Mouse (Mus musculus): ENCODE measurements around the gene Trp53i13. TPM values are rescaled to one million over a fixed set of nuclear protein-coding genes. Genes with fewer than 3 reads are reported as not detected.

Gene Trp53i13
- polyA plus RNA-seq, 1 experiment from 2014 or later, result 10.6 TPM

DNA sequence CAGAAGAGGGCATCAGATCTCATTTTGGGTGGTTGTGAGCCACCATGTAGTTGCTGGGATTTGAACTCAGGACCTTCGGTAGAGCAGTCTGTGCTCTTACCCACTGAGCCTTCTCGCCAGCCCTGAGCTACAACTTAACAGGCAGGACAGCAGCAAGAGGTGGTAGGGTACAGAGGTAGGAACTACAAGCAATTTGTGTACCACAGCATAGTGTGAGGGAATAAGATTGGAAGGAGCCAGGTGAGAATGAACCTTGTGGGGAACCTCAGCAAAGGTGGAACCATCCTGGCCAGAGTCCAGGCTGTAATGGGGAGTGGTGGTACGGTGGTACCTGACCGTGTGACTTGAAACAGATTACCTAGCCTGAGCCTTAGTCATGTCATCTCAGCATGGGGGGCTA, 13.8 kb downstream of the Trp53i13 start:
- Histone ChIP-seq H3K9me3 (ENCODE audit: control insufficient read depth, low read length) (no peaks in the 10 kb centered on the region), H3K27ac (ENCODE audit: low read depth, low read length) (no peak overlapping the region), H3K4me2 (ENCODE audit: low read depth, low read length) (no peak overlapping the region), H3K9ac (replicated peaks; ENCODE audit: low read depth, low read length) (no peak overlapping the region), H3K4me3 (ENCODE audit: low read depth, low read length) (no peak overlapping the region), H3K36me3 (ENCODE audit: control insufficient read depth, insufficient read depth, low read length) (peaks cover 56% of the 10 kb centered on the region), H3K27me3 (ENCODE audit: control insufficient read depth, insufficient read depth, low read length) (no peaks in the 10 kb centered on the region), H3K4me1 (ENCODE audit: control insufficient read depth, insufficient read depth, low read length) (peaks cover 11% of the 10 kb centered on the region; the same call in 1 of the 2 replicates)
- ATAC-seq (ENCODE audit: low read depth), result no peak
- whole genome bisulfite sequencing, result 97% methylated on average over 4 of the region's 4 CpGs

DNA sequence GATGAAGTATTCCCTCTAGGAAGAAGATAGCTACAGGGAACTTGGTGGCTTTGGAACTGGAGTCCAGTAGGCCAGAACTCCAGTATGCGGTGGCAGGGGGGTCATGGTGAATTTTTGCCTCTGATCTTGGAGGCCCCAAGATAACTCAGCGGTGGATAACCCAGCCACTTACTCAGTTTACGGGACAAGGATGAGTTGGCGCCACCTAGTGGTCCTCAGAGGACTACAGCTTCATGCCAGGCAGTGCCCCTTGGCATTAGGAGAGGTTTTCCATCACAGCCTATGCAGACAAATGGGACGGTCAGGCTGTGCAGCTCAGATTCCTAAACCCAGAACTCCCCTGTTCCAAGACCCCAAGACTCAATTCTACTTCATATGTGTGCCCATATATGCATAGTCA, 14.4 kb downstream of the Trp53i13 start:
- H3K4me3 ChIP-seq (ENCODE audit: low read depth, low read length), result no peak overlapping the region
- H3K4me1 ChIP-seq (ENCODE audit: control insufficient read depth, insufficient read depth, low read length), result peaks cover 11% of the 10 kb centered on the region; the same call in 1 of the 2 replicates
- peaks cover 50% of the 10 kb centered on the region for H3K36me3 ChIP-seq (ENCODE audit: control insufficient read depth, insufficient read depth, low read length)
- no peak overlapping the region for H3K9ac ChIP-seq (replicated peaks; ENCODE audit: low read depth, low read length)
- H3K27ac ChIP-seq (ENCODE audit: low read depth, low read length), result no peak overlapping the region
- no peak overlapping the region for H3K4me2 ChIP-seq (ENCODE audit: low read depth, low read length)
- no peaks in the 10 kb centered on the region for H3K27me3 ChIP-seq (ENCODE audit: control insufficient read depth, insufficient read depth, low read length)
- H3K9me3 ChIP-seq (ENCODE audit: control insufficient read depth, low read length), result no peaks in the 10 kb centered on the region
- no peak for ATAC-seq (ENCODE audit: low read depth)
- WGBS, result 23% methylated on average over 5 of the region's 5 CpGs

DNA sequence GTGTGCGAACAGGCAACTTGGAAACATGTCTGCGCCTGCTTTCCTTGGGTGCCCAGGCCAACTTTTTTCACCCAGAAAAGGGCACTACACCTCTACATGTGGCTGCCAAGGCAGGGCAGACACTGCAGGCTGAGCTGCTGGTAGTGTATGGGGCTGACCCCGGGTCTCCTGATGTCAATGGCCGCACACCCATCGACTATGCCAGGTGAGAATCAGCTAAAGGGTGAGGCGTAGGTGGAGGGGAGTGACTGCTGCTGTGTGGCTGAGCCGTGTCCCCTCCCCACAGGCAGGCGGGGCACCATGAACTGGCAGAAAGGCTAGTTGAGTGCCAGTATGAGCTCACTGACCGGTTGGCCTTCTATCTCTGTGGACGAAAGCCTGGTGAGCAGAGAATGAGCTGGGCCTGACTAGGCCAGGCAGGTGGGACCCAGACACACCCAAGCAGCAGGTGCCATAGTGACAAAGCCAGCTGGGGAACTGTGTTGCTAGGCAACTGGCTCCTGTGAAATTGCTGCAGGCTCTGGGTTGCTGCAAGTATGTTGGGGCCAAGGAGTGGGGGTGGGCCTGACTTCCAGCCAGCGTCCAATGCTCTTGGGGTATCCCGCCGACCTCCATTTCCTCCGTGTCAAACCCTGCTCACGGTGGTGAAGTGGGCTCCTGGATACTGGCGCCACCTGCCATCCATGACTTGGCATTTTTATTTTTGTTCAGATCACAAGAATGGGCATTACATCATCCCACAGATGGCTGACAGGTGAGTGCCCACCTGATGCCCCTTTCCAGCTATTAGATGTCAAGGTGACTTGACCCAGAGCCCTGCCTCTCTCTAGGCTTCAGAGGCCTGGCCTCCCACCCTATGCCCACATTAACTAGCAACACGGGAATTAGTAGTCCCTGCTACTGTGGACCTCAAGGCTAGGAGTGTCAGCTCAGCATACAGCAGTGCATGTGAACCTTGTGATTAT, 15.1 kb downstream of the Trp53i13 start:
- 0 out of 2 replicates have a peak overlapping the region, but pooled peaks have one; percentile 2 for H3K9ac ChIP-seq (replicated peaks; ENCODE audit: low read depth, low read length)
- 71% methylated on average over 17 of the region's 17 CpGs for WGBS
- ATAC-seq (ENCODE audit: low read depth), result no peak
- no peaks in the 10 kb centered on the region for H3K27me3 ChIP-seq (ENCODE audit: control insufficient read depth, insufficient read depth, low read length)
- H3K4me2 ChIP-seq (ENCODE audit: low read depth, low read length), result no peak overlapping the region
- peaks cover 43% of the 10 kb centered on the region for H3K36me3 ChIP-seq (ENCODE audit: control insufficient read depth, insufficient read depth, low read length)
- H3K4me1 ChIP-seq (ENCODE audit: control insufficient read depth, insufficient read depth, low read length), result peaks cover 14% of the 10 kb centered on the region
- H3K9me3 ChIP-seq (ENCODE audit: control insufficient read depth, low read length), result no peaks in the 10 kb centered on the region
- H3K4me3 ChIP-seq (ENCODE audit: low read depth, low read length), result no peak overlapping the region
- H3K27ac ChIP-seq (ENCODE audit: low read depth, low read length), result no peak overlapping the region

- H3K4me2 ChIP-seq (ENCODE audit: low read depth, low read length), result no peak overlapping the region
- no peak for ATAC-seq (ENCODE audit: low read depth)
- no peaks in the 10 kb centered on the region for H3K27me3 ChIP-seq (ENCODE audit: control insufficient read depth, insufficient read depth, low read length)
- WGBS, result 81% methylated on average over 7 of the region's 7 CpGs
- no peak overlapping the region for H3K27ac ChIP-seq (ENCODE audit: low read depth, low read length)
- H3K4me1 ChIP-seq (ENCODE audit: control insufficient read depth, insufficient read depth, low read length), result peaks cover 26% of the 10 kb centered on the region
- no peak overlapping the region for H3K9ac ChIP-seq (replicated peaks; ENCODE audit: low read depth, low read length)
- H3K36me3 ChIP-seq (ENCODE audit: control insufficient read depth, insufficient read depth, low read length), result peaks cover 30% of the 10 kb centered on the region
- H3K9me3 ChIP-seq (ENCODE audit: control insufficient read depth, low read length), result no peaks in the 10 kb centered on the region
- H3K4me3 ChIP-seq (ENCODE audit: low read depth, low read length), result no peak overlapping the region
Measured at GRCm38 (mm10) chr11:77499354-77499753, 16.4 kb downstream of the Trp53i13 start.

- peaks cover 23% of the 10 kb centered on the region for H3K36me3 ChIP-seq (ENCODE audit: control insufficient read depth, insufficient read depth, low read length)
- no peak overlapping the region for H3K27ac ChIP-seq (ENCODE audit: low read depth, low read length)
- WGBS, result 71% methylated on average over 12 of the region's 12 CpGs
- no peak overlapping the region for H3K9ac ChIP-seq (replicated peaks; ENCODE audit: low read depth, low read length)
- peaks cover 30% of the 10 kb centered on the region for H3K4me1 ChIP-seq (ENCODE audit: control insufficient read depth, insufficient read depth, low read length)
- no peaks in the 10 kb centered on the region for H3K9me3 ChIP-seq (ENCODE audit: control insufficient read depth, low read length)
- H3K4me3 ChIP-seq (ENCODE audit: low read depth, low read length), result no peak overlapping the region
- H3K27me3 ChIP-seq (ENCODE audit: control insufficient read depth, insufficient read depth, low read length), result no peaks in the 10 kb centered on the region
- H3K4me2 ChIP-seq (ENCODE audit: low read depth, low read length), result no peak overlapping the region
- ATAC-seq (ENCODE audit: low read depth), result no peak
Measured at GRCm38 (mm10) chr11:77498261-77499139, 17.3 kb downstream of the Trp53i13 start.

DNA sequence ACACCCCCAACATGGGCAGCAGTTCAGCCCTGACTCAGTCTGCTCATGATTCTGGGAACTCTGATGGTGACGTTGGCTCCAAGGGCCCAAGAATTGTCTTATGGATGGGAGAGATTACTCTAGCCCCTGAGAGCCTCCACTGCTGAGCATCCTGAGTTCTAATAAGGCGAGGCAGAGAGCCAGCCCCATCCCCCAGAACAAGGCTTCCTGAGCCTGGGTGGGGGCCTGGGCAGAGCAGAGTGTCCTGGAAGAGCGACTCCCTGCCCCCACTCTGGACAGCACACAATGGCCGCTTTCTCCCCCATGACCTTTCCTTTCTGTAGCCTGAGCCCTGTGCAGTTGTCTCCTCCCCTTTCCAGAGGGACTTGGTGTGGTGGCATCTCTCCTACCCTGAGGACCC, 17.9 kb downstream of the Trp53i13 start:
- peaks cover 30% of the 10 kb centered on the region for H3K4me1 ChIP-seq (ENCODE audit: control insufficient read depth, insufficient read depth, low read length)
- H3K27ac ChIP-seq (ENCODE audit: low read depth, low read length), result peak overlapping the region; percentile 40; the same call in 1 of the 2 replicates
- WGBS, result 29% methylated on average over 4 of the region's 4 CpGs
- no peaks in the 10 kb centered on the region for H3K9me3 ChIP-seq (ENCODE audit: control insufficient read depth, low read length)
- no peak overlapping the region for H3K4me3 ChIP-seq (ENCODE audit: low read depth, low read length)
- peaks cover 16% of the 10 kb centered on the region for H3K36me3 ChIP-seq (ENCODE audit: control insufficient read depth, insufficient read depth, low read length)
- no peaks in the 10 kb centered on the region for H3K27me3 ChIP-seq (ENCODE audit: control insufficient read depth, insufficient read depth, low read length)
- no peak overlapping the region for H3K9ac ChIP-seq (replicated peaks; ENCODE audit: low read depth, low read length)
- no peak for ATAC-seq (ENCODE audit: low read depth)
- no peak overlapping the region for H3K4me2 ChIP-seq (ENCODE audit: low read depth, low read length)

- Histone ChIP-seq H3K4me2 (ENCODE audit: low read depth, low read length) (no peak overlapping the region), H3K27me3 (ENCODE audit: control insufficient read depth, insufficient read depth, low read length) (no peaks in the 10 kb centered on the region), H3K27ac (ENCODE audit: low read depth, low read length) (peak overlapping the region; percentile 40; the same call in 1 of the 2 replicates), H3K9ac (replicated peaks; ENCODE audit: low read depth, low read length) (no peak overlapping the region), H3K9me3 (ENCODE audit: control insufficient read depth, low read length) (no peaks in the 10 kb centered on the region), H3K4me3 (ENCODE audit: low read depth, low read length) (no peak overlapping the region), H3K36me3 (ENCODE audit: control insufficient read depth, insufficient read depth, low read length) (peaks cover 12% of the 10 kb centered on the region), H3K4me1 (ENCODE audit: control insufficient read depth, insufficient read depth, low read length) (peaks cover 32% of the 10 kb centered on the region)
- ATAC-seq (ENCODE audit: low read depth), result no peak
- 16% methylated on average over 6 of the region's 6 CpGs for WGBS
Measured at GRCm38 (mm10) chr11:77497341-77497756, 18.4 kb downstream of the Trp53i13 start.

DNA sequence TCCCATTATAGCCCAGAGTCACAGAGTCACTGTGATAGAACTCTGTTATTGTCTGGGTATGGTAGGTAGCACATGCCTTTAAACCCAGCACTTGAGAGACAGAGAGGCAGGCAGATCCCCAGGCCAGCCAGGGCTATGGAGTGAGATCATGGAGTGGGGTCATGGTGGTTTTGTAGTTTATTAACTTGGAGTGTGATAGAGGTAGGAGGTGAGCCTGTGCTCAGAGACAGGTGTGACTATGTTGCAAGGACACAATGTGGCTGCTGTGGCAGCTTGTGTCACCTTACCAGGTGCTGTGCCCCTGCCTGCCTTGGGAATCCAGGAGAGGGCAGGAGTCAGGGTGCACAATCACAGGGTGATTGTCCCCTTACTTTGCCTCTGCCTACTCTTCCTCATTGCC, 20.3 kb downstream of the Trp53i13 start:
- no peak overlapping the region for H3K4me2 ChIP-seq (ENCODE audit: low read depth, low read length)
- no peak overlapping the region for H3K9ac ChIP-seq (replicated peaks; ENCODE audit: low read depth, low read length)
- peaks cover 42% of the 10 kb centered on the region for H3K4me1 ChIP-seq (ENCODE audit: control insufficient read depth, insufficient read depth, low read length)
- no peaks in the 10 kb centered on the region for H3K27me3 ChIP-seq (ENCODE audit: control insufficient read depth, insufficient read depth, low read length)
- ATAC-seq (ENCODE audit: low read depth), result no peak
- peaks cover 11% of the 10 kb centered on the region for H3K36me3 ChIP-seq (ENCODE audit: control insufficient read depth, insufficient read depth, low read length)
- H3K4me3 ChIP-seq (ENCODE audit: low read depth, low read length), result no peak overlapping the region
- no peak overlapping the region for H3K27ac ChIP-seq (ENCODE audit: low read depth, low read length)
- no peaks in the 10 kb centered on the region for H3K9me3 ChIP-seq (ENCODE audit: control insufficient read depth, low read length)

Data from neural tube, embryonic 14.5 days (tissue).